In the genomic region with DNA sequence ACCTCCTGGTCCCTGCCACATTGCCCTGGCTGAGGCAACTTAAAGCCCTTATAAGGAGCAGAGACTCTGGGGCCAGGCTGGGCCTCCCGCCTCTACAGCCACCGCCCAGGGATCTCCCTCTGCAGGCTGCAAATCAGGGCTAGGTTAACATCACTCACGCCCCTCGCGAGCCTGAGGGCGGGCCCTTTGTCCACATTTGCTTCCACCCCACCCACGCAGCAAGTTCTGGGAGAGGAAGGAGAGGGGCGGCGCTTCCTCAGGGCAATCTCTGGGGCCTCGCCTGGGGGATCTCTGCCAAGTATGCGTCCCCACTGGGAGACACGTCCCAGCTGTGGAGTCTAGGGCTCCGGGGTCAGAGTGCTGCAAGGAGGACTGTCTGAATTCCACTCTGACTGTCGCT, we compare ENCODE assay signal across 7 mouse cellular contexts. TPM values are rescaled to one million over a fixed set of nuclear protein-coding genes. Genes with fewer than 3 reads are reported as not detected.
DNase-seq lines count a peak whose midpoint lies in the region; ATAC-seq lines count a peak whose summit lies in the region.

No protein-coding gene starts in this region.

- H3K4me1 ChIP-seq in forebrain, embryonic 12.5 days = peaks cover 19% of the 10 kb centered on the region
- peaks cover 39% of the 10 kb centered on the region for H3K4me1 ChIP-seq in limb, embryonic 12.5 days (replicated peaks)
- peaks cover 25% of the 10 kb centered on the region for H3K4me1 ChIP-seq in midbrain, embryonic 12.5 days

- DNase-seq in MN1 (ENCODE audit: low spot score) = peak; percentile 82
- DNase-seq in adrenal gland, postnatal 4 days (ENCODE audit: low spot score in 2 of 2) = peak; percentile 42 to 83
- peak; percentile 97 for DNase-seq in heart, postnatal 4 days
- peak; percentile 62 for DNase-seq in splenic B cell, adult 2 months (ENCODE audit: low read depth, low spot score)

- no peaks in the 10 kb centered on the region for H3K27me3 ChIP-seq in forebrain, embryonic 12.5 days
- no peaks in the 10 kb centered on the region for H3K27me3 ChIP-seq in limb, embryonic 12.5 days
- no peaks in the 10 kb centered on the region for H3K27me3 ChIP-seq in midbrain, embryonic 12.5 days
- H3K27me3 ChIP-seq in splenic B cell, adult 2 months (ENCODE audit: control insufficient read depth, insufficient read depth, low read length, poor library complexity, severe bottlenecking) = no peaks in the 10 kb centered on the region

- H3K4me3 ChIP-seq in forebrain, embryonic 12.5 days (replicated peaks) = peak overlapping the region; percentile 29
- peak overlapping the region; percentile 43 for H3K4me3 ChIP-seq in limb, embryonic 12.5 days (replicated peaks)
- peak overlapping the region; percentile 26 for H3K4me3 ChIP-seq in midbrain, embryonic 12.5 days

- 4% methylated on average over 14 of the region's 14 CpGs for WGBS in forebrain, embryonic 12.5 days
- WGBS in limb, embryonic 12.5 days = 2% methylated on average over 14 of the region's 14 CpGs
- 3% methylated on average over 14 of the region's 14 CpGs for WGBS in midbrain, embryonic 12.5 days

- H3K9ac ChIP-seq in forebrain, embryonic 12.5 days = peak overlapping the region; percentile 38
- H3K9ac ChIP-seq in limb, embryonic 12.5 days (replicated peaks) = peak overlapping the region; percentile 63
- H3K9ac ChIP-seq in midbrain, embryonic 12.5 days (replicated peaks) = peak overlapping the region; percentile 43

- no peaks in the 10 kb centered on the region for H3K9me3 ChIP-seq in forebrain, embryonic 12.5 days
- no peaks in the 10 kb centered on the region for H3K9me3 ChIP-seq in limb, embryonic 12.5 days
- H3K9me3 ChIP-seq in midbrain, embryonic 12.5 days = no peaks in the 10 kb centered on the region

- ATAC-seq in forebrain, embryonic 12.5 days (ENCODE audit: low FRiP score) = no peak
- ATAC-seq in limb, embryonic 12.5 days (ENCODE audit: insufficient number of reproducible peaks, insufficient read depth, low FRiP score, low TSS enrichment, low read depth) = peak; percentile 39
- ATAC-seq in midbrain, embryonic 12.5 days (ENCODE audit: low FRiP score, low read depth) = no peak

- H3K4me2 ChIP-seq in forebrain, embryonic 12.5 days = peak overlapping the region; percentile 51
- peak overlapping the region; percentile 66 for H3K4me2 ChIP-seq in limb, embryonic 12.5 days
- peak overlapping the region; percentile 46 for H3K4me2 ChIP-seq in midbrain, embryonic 12.5 days (replicated peaks)

- peaks cover 33% of the 10 kb centered on the region for H3K36me3 ChIP-seq in forebrain, embryonic 12.5 days (replicated peaks)
- H3K36me3 ChIP-seq in limb, embryonic 12.5 days = peaks cover 31% of the 10 kb centered on the region
- peaks cover 14% of the 10 kb centered on the region for H3K36me3 ChIP-seq in midbrain, embryonic 12.5 days
- peaks cover 3% of the 10 kb centered on the region for H3K36me3 ChIP-seq in splenic B cell, adult 2 months (ENCODE audit: control insufficient read depth, insufficient read depth, low read length, poor library complexity, severe bottlenecking)

- H3K27ac ChIP-seq in forebrain, embryonic 12.5 days = 0 out of 2 replicates have a peak overlapping the region, but pooled peaks have one; percentile 19
- H3K27ac ChIP-seq in limb, embryonic 12.5 days = peak overlapping the region; percentile 80
- H3K27ac ChIP-seq in midbrain, embryonic 12.5 days (replicated peaks) = peak overlapping the region; percentile 20; the same call in 1 of the 2 replicates

RNA-seq across cellular contexts. Expression of a gene that starts 3.8 kb away (rescaled TPM):
- 1 to 10 TPM; 2.1 to 2.5 TPM for total RNA-seq in adrenal gland, postnatal 4 days (2021)
- 0.73 and 2.4 TPM in 2 replicates for polyA plus RNA-seq in forebrain, embryonic 12.5 days (2016; fragmentation: Nextera tagmentation; extraction: Ambion mirVana)
- 1 to 10 TPM; 5.7 to 8.5 TPM for total RNA-seq in heart, postnatal 4 days (2021)
- polyA plus RNA-seq in limb, embryonic 12.5 days (2016; fragmentation: Nextera tagmentation; extraction: Ambion mirVana) = 3.8 TPM in 1 of 2 replicates, not detected in the other
- 0.48 and 2.4 TPM in 2 replicates for polyA plus RNA-seq in midbrain, embryonic 12.5 days (2016; fragmentation: Nextera tagmentation; extraction: Ambion mirVana)

RNA-seq across cellular contexts. Expression of a gene that starts 3.9 kb away (rescaled TPM):
- total RNA-seq in adrenal gland, postnatal 4 days (2021) = 100 to 1,000 TPM in 1 of 2 experiments, 10 to 100 TPM in 1; 98.5 to 107 TPM
- polyA plus RNA-seq in forebrain, embryonic 12.5 days (2016; fragmentation: Nextera tagmentation; extraction: Ambion mirVana) = 21.3 and 23.2 TPM in 2 replicates
- total RNA-seq in heart, postnatal 4 days (2021) = 100 to 1,000 TPM; 299 to 315 TPM
- 24.9 and 29.3 TPM in 2 replicates for polyA plus RNA-seq in limb, embryonic 12.5 days (2016; fragmentation: Nextera tagmentation; extraction: Ambion mirVana)
- polyA plus RNA-seq in midbrain, embryonic 12.5 days (2016; fragmentation: Nextera tagmentation; extraction: Ambion mirVana) = 30.2 and 31.7 TPM in 2 replicates

RNA-seq across cellular contexts. Expression of a gene that starts 40.0 kb away (rescaled TPM):
- total RNA-seq in adrenal gland, postnatal 4 days (2021) = 10 to 100 TPM; 17.7 to 20.9 TPM
- 3.9 and 4.0 TPM in 2 replicates for polyA plus RNA-seq in forebrain, embryonic 12.5 days (2016; fragmentation: Nextera tagmentation; extraction: Ambion mirVana)
- 1 to 10 TPM; 6.9 to 7.4 TPM for total RNA-seq in heart, postnatal 4 days (2021)
- 3.0 and 3.1 TPM in 2 replicates for polyA plus RNA-seq in limb, embryonic 12.5 days (2016; fragmentation: Nextera tagmentation; extraction: Ambion mirVana)
- 3.5 and 4.2 TPM in 2 replicates for polyA plus RNA-seq in midbrain, embryonic 12.5 days (2016; fragmentation: Nextera tagmentation; extraction: Ambion mirVana)

RNA-seq across cellular contexts. Expression of a gene that starts 43.3 kb away (rescaled TPM):
- under 1 TPM; 0.08 to 0.23 TPM for total RNA-seq in adrenal gland, postnatal 4 days (2021)
- not detected in 2 replicates for polyA plus RNA-seq in forebrain, embryonic 12.5 days (2016; fragmentation: Nextera tagmentation; extraction: Ambion mirVana)
- total RNA-seq in heart, postnatal 4 days (2021) = under 1 TPM; 0.07 TPM
- polyA plus RNA-seq in limb, embryonic 12.5 days (2016; fragmentation: Nextera tagmentation; extraction: Ambion mirVana) = not detected in 2 replicates
- not detected in 2 replicates for polyA plus RNA-seq in midbrain, embryonic 12.5 days (2016; fragmentation: Nextera tagmentation; extraction: Ambion mirVana)

Comparison
In these comparisons a context has a peak if more than half of its experiments do, and no peak if none do; other contexts are left out.
1. H3K27ac ChIP-seq: peak in every context shown above with its lines; median percentile 80 in limb, embryonic 12.5 days; 20 in midbrain, embryonic 12.5 days; 19 in forebrain, embryonic 12.5 days.